Mouse (Mus musculus) retina, adult 2 months (tissue): Measurements from ENCODE around the gene Tnfsfm13.

Source experiments
- DNase-seq: peaks from one replicate; pipeline ENCODE4 v3.0.0-alpha.2; 2012; ENCODE audit warnings: low read depth, low spot score

The Tnfsfm13 gene

GRCm38 (mm10) chr11:69681314-69682208 lies 14.3 kb downstream of the Tnfsfm13 start, which contains the start of gene Senp3:
Gene Senp3, minus strand, starts transcription at chr11:69682084.
- DNase-seq = peak; percentile 85

DNA sequence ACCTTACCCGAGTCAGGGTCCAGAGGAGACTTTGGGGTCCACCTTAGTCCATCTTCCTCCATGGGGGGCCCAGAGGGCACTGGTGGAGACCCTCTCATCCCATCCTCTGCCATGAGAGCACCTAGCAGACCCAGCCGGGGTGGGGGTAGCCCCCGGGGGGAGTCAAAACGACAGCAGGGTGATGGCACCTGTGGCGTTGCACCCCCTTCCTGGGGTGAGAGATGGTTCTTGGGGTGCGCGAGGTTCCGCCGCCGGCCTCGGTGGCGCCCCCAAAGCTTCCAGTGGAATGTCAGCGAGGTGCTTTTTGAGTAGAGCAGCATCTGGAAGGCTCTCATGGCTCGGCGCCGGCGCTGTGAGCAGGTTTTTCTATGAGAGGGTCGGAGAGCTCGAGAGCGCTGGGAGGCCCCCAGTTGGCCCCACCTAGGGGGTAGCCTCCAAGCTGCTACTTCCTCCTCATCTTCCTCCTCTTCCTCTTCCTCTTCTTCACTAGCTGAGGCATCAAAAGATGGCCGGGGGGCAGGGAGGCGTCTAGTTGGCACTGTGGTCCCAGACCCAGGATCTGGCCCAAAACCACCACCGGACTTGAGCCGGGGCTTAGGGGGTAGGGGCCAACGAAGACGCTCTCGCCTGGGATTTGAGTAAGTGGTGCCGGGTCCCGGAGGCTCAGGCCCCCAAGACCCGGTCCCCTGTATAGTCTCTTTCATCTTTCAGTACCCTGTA lies 15.6 kb downstream of the Tnfsfm13 start:
- no peak for DNase-seq

- no peak for DNase-seq
Measured at GRCm38 (mm10) chr11:69679144-69679543, 16.8 kb downstream of the Tnfsfm13 start.

GRCm38 (mm10) chr11:69672211-69672706 lies 23.6 kb downstream of the Tnfsfm13 start, which contains the start of gene Eif4a1:
Gene Eif4a1, minus strand, starts transcription at chr11:69672423.
- DNase-seq = peak; percentile 99

GRCm38 (mm10) chr11:69671726-69672124 lies 24.2 kb downstream of the Tnfsfm13 start:
- no peak for DNase-seq

- peak; percentile 96 for DNase-seq
Measured at GRCm38 (mm10) chr11:69670786-69671725, 24.8 kb downstream of the Tnfsfm13 start.

- DNase-seq = no peak
Measured at GRCm38 (mm10) chr11:69666665-69667005, 29.3 kb downstream of the Tnfsfm13 start.

- DNase-seq = no peak
Measured at GRCm38 (mm10) chr11:69665961-69666664, 29.8 kb downstream of the Tnfsfm13 start, which contains the start of gene Cd68. Gene Cd68, minus strand, starts transcription at chr11:69666153.

DNA sequence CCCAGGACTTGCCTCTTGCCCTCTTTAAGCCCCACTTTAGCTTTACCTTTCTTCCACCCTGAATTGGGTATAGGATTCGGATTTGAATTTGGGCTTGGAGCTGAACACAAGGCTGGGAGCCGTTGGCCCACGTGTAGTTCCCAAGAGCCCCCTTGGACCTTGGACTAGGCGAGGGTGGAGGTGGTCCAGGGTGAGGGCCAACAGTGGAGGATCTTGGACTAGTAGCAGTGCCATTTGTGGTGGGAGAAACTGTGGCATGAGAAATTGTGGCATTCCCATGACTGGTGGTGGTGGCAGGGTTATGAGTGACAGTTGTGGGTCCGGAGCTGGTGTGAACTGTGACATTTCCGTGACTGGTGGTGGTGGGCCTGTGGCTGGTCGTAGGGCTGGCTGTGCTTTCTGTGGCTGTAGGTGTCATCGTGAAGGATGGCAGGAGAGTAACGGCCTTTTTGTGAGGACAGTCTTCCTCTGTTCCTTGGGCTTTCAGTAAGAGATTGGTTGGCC lies 30.4 kb downstream of the Tnfsfm13 start:
- DNase-seq = no peak

- no peak for DNase-seq
Measured at GRCm38 (mm10) chr11:69664841-69665240, 31.1 kb downstream of the Tnfsfm13 start.

- DNase-seq = no peak
Measured at GRCm38 (mm10) chr11:69663795-69664194, 32.1 kb downstream of the Tnfsfm13 start.

GRCm38 (mm10) chr11:69662967-69663671 lies 32.8 kb downstream of the Tnfsfm13 start:
- no peak for DNase-seq

GRCm38 (mm10) chr11:69662213-69662966 lies 33.5 kb downstream of the Tnfsfm13 start, which contains the start of gene Mpdu1:
Gene Mpdu1, minus strand, starts transcription at chr11:69662642.
- DNase-seq = peak; percentile 90

DNA sequence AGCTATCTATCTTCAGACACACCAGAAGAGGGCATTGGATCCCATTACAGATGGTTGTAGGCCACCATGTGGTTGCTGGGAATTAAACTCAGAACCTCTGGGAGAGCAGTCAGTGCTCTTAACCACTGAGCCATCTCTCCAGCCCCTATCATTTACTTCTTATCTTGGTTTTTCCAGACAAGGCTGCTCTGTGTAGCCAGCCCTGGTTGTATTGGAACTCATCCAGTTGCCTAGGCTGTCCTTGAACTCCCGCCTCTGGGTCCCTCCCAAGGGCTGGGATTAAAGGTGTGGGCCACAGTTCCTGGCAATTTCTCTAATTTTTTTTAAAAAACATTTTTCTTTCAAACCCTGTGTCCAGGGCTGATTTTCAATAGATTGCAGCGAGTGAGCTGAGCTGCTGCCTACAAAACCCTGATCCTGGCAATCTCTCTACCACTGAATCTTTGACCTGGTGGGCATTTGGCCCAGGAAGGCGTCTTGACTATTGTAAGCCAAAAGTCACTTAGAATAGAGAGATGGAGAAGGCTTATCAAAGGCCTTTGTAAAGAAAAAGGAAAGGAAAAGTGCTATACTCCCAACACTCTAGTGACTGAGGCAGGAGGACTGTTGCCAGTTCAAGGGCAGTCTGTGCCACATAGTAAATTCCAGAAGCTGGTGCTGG lies 34.5 kb downstream of the Tnfsfm13 start:
- no peak for DNase-seq

GRCm38 (mm10) chr11:69657462-69657881 lies 38.4 kb downstream of the Tnfsfm13 start:
- DNase-seq = no peak

GRCm38 (mm10) chr11:69656617-69657461 lies 39.1 kb downstream of the Tnfsfm13 start:
- peak; percentile 38 for DNase-seq

GRCm38 (mm10) chr11:69656065-69656455 lies 39.8 kb downstream of the Tnfsfm13 start:
- DNase-seq = no peak
